In genomic region chr8:114052426-114052825, GRCm38 (mm10) we compare ENCODE assay signal across 19 mouse cellular contexts.
A peak's percentile ranks its signal among the peaks of the same experiment; 100 is the strongest.
DNase-seq lines count a peak whose midpoint lies in the region.
"Had no signal": no experiment of that assay in that cellular context is flagged by ENCODE, and none has a peak within 500 bp of the region (broad histone marks: within the 10 kb centered on the region; RNA-seq: fewer than 3 reads in every experiment).

No protein-coding gene starts in this region.

- peak; percentile 7 for DNase-seq in kidney, postnatal 10 days
- DNase-seq in kidney, postnatal 25 days: no peak
- DNase-seq in 3T3-L1 (ENCODE audit: low read depth, low spot score) (peak; percentile 72), NIH3T3 (ENCODE audit: low read depth) (peak; percentile 27)
- peak; percentile 63 for DNase-seq in fibroblast of lung, adult 2 months (ENCODE audit: low read depth)
- DNase-seq in yolk sac, embryonic 10.5 days (ENCODE audit: low spot score): no peak
- no peak for DNase-seq in lung, adult 18-20 months
- DNase-seq in layer of hippocampus, adult 11-12 months (ENCODE audit: low spot score): no peak
- DNase-seq: adrenal gland, adult 8-10 months; adrenal gland, postnatal 25 days; B cell, adult 2 months; cerebellum, adult 11-12 months; cerebellum, adult 8-10 months; cerebellum, postnatal 10 days; cerebellum, postnatal 36 days; embryo, embryonic 11 days; gastrocnemius, postnatal 10 days; heart, postnatal 10 days; heart, postnatal 36 days had no signal

Comparison
In these comparisons a context has a peak if more than half of its experiments do, and no peak if none do; other contexts are left out.
1. DNase-seq: peak in kidney, postnatal 10 days (single experiment), 3T3-L1 (single experiment), NIH3T3 (single experiment) and fibroblast of lung, adult 2 months (single experiment); none in kidney, postnatal 25 days (0 of 2), yolk sac, embryonic 10.5 days (single experiment), lung, adult 18-20 months (0 of 2) and layer of hippocampus, adult 11-12 months (single experiment).